Mouse (Mus musculus) midbrain, embryonic 10.5 days (tissue): ENCODE measurements around the gene Ube2q1. TPM values are rescaled to one million over a fixed set of nuclear protein-coding genes. Genes with fewer than 3 reads are reported as not detected.

ENCODE experiments used
- DNase-seq: peaks from one replicate; pipeline ENCODE4 v3.0.0-alpha.2; 2017; ENCODE audit warnings: low spot score
- H3K27ac ChIP-seq: fragments of 300-500 bp; sonication (generic); replicated peaks from 2 replicates; pipeline ENCODE4 v1.5.1; 2016; ENCODE audit warnings: mild to moderate bottlenecking
- H3K27me3 ChIP-seq: fragments of 300-500 bp; sonication (generic); 2 replicates; pipeline ENCODE4 v1.6.1; 2016; ENCODE audit warnings: low read depth, mild to moderate bottlenecking; ENCODE audit not compliant: poor library complexity, severe bottlenecking
- H3K36me3 ChIP-seq: fragments of 300-500 bp; sonication (generic); 2 replicates; pipeline ENCODE4 v1.6.1; 2016; ENCODE audit warnings: mild to moderate bottlenecking, moderate library complexity
- H3K4me1 ChIP-seq: fragments of 300-500 bp; sonication (generic); 2 replicates; pipeline ENCODE4 v1.6.1; 2016
- H3K4me3 ChIP-seq: fragments of 300-500 bp; sonication (generic); 2 replicates; pipeline ENCODE4 v1.5.1; 2016; ENCODE audit warnings: mild to moderate bottlenecking, moderate library complexity
- H3K9me3 ChIP-seq: fragments of 300-500 bp; sonication (generic); replicated peaks from 2 replicates; pipeline ENCODE4 v1.6.1; 2016; ENCODE audit warnings: mild to moderate bottlenecking
- WGBS: fragments of 180-500 bp; shearing (Covaris S2); methylation state at CpG from one replicate; pipeline ENCODE4 v1.1.7; 2016; 5-methylcytosine and 5-hydroxymethylcytosine counted together
- polyA plus RNA-seq: library from polyadenylated mRNA; unstranded; fragments of >200 nt; fragmentation: Nextera tagmentation; extraction: Ambion mirVana; gene quantifications from 2 replicates; pipeline ENCODE4 v1.2.1, GENCODE M21; 2016

Ube2q1 gene
- polyA plus RNA-seq, 1 experiment from 2014 or later, result 12.9 TPM

DNA sequence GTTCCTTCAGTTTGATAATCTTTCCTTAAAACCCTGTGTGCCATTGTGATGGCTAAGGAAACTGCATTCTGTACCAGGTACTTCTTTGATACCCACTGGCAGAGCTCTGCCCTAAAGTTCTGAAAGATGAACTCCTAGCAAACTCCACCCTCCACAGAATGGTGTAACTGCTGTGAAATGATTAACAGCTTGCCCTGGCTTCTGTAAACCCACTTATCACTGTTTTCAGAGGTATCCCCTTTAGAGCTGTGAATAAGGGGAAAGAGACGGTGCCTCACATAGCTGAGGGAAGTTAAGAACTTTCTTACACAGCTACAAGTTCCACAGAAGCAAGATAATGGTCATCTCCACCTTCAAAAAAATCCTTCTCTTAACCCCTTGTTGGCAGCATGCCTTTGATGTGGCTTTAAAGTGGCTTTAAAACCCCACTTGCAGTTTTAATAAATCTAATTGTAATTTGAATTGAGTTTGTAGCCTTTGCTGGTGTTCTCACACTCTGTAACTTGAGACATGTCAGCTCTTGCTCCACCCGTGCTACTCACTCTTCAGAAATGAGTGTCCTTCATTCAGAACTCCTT lies 2.9 kb upstream of the Ube2q1 start:
- Histone ChIP-seq H3K9me3 (no peaks in the 10 kb centered on the region), H3K27ac (no peak overlapping the region), H3K36me3 (peaks cover 5% of the 10 kb centered on the region), H3K4me1 (peaks cover 43% of the 10 kb centered on the region), H3K4me3 (no peak overlapping the region), H3K27me3 (0 out of 2 replicates have a peak, but pooled peaks cover 4% of the 10 kb centered on the region)
- 60% methylated on average over 2 of the region's 2 CpGs for WGBS
- no peak for DNase-seq

DNA sequence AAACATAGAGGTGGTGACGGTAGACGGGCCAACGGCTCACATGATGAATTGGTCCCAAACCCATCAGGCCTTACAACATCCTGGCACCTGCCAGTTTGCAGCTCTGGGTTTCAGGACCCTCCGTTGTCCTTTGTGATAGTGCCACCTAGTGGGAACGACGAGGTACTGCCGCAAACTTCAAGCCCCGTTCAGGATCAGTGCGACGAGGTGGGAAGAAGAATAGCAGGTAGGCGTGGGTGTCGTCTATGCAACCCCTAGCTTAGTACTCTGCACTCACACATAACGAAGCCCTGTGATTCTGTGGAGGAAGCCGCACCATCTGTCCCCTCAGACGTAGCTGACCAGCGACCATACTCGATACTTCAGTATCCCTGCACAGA lies 838 bp upstream of the Ube2q1 start:
- Histone ChIP-seq H3K4me1 (peaks cover 49% of the 10 kb centered on the region), H3K36me3 (peaks cover 26% of the 10 kb centered on the region), H3K27me3 (no peaks in the 10 kb centered on the region), H3K9me3 (no peaks in the 10 kb centered on the region), H3K27ac (peak overlapping the region; percentile 98), H3K4me3 (peak overlapping the region; percentile 99)
- 2% methylated on average over 17 of the region's 17 CpGs for WGBS
- DNase-seq, result peak; percentile 87

DNA sequence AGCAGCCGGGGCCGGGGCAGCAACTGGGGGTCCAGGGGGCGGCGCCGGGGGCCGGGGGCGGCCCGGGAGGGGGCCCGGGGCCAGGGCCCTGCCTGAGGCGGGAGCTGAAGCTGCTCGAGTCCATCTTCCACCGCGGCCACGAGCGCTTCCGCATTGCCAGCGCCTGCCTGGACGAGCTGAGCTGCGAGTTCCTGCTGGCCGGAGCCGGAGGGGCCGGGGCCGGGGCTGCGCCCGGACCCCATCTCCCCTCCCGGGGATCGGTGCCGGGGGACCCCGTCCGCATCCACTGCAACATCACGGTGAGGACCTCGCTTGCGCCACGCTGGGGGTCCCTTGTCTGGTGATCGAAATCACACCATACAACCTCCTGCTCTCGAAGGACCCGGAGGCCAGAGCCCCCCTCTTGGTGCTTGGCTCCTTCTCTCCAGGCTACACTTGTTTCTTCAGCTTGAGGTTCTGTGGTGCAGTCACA lies 360 bp downstream of the Ube2q1 start:
- WGBS, result under 1% methylated on average over 27 of the region's 37 CpGs
- no peaks in the 10 kb centered on the region for H3K9me3 ChIP-seq
- H3K4me1 ChIP-seq, result peaks cover 49% of the 10 kb centered on the region
- H3K27ac ChIP-seq, result peak overlapping the region; percentile 98
- peak overlapping the region; percentile 99 for H3K4me3 ChIP-seq
- DNase-seq, result no peak
- H3K36me3 ChIP-seq, result peaks cover 38% of the 10 kb centered on the region
- no peaks in the 10 kb centered on the region for H3K27me3 ChIP-seq

DNA sequence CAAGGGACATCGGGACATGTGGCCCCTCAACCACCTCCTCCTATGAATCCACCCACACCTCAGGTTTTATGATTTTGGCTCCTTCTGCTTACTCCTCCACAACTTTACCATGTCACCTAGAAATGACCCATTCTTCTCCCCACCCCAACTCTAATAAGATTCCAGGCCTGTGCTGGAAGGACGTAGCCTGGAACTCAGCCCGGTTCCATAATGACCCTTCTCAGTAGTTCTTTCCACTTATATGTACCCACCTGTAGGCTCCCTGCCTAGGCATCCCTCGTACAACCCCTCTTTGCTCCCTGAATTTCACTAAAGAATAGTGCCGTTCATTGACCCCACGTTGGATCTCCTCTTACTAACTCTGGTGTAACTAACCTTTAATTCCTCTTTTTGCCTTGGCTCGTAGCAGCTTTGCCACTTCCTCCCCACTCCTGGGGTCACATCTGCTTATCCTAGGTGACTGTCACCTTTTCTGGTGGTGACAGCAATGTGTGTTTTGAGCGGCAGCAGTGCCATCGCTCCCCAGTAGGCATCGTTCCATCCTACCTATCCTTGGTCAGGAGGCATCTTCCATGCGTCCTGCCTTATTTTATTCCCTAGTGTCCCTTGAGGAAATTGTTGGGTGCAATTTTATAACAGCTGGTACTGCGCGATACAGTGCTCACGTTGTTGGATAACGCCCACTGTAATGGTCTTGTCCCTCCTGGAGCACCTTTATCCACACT lies 982 bp downstream of the Ube2q1 start:
- DNase-seq, result no peak
- Histone ChIP-seq H3K27me3 (no peaks in the 10 kb centered on the region), H3K4me1 (peaks cover 49% of the 10 kb centered on the region), H3K9me3 (no peaks in the 10 kb centered on the region), H3K4me3 (peak overlapping the region; percentile 99), H3K36me3 (peaks cover 44% of the 10 kb centered on the region), H3K27ac (peak overlapping the region; percentile 98)
- WGBS, result 61% methylated on average over 15 of the region's 15 CpGs

DNA sequence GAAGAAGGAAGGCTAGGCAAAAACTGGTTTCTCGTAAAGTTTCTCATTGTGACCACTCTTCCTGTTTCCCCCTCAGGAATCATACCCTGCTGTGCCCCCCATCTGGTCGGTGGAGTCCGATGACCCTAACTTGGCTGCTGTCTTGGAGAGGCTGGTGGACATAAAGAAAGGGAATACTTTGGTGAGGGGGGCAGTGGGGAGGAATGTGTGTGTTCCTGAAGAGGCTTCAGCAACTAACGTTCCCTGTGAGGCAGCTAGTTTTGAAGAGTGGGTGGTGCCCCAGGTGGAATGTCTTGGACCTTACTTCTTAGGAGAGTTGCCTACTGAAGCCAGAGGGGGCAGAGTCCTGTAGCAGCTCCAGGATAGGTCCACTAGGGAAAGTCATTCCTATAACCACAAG lies 2.6 kb downstream of the Ube2q1 start:
- Histone ChIP-seq H3K27ac (no peak overlapping the region), H3K9me3 (no peaks in the 10 kb centered on the region), H3K36me3 (peaks cover 60% of the 10 kb centered on the region), H3K4me3 (no peak overlapping the region), H3K27me3 (no peaks in the 10 kb centered on the region), H3K4me1 (peaks cover 47% of the 10 kb centered on the region)
- DNase-seq, result no peak
- WGBS, result 85% methylated on average over 4 of the region's 4 CpGs

DNA sequence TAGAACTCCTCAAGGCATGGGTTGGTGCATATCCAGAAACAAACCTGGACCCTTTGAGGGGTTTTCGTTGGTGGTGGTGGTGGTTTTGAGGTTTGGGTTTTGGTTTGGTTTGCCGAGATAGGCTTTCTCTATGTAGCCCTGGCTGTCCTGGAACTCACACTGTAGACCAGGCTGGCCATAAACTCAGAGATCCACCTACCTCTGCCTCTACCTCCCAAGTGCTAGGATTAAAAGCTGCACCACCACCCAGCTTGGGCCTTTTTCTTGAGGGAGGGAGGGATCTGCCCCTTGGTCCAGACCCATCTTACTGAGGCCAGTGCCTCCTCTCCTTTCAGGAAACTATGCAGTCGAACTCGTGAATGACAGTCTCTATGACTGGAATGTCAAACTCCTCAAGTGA lies 6.7 kb downstream of the Ube2q1 start:
- peaks cover 17% of the 10 kb centered on the region for H3K4me1 ChIP-seq
- H3K27ac ChIP-seq, result no peak overlapping the region
- no peak for DNase-seq
- no peaks in the 10 kb centered on the region for H3K27me3 ChIP-seq
- H3K4me3 ChIP-seq, result no peak overlapping the region
- H3K9me3 ChIP-seq, result no peaks in the 10 kb centered on the region
- peaks cover 91% of the 10 kb centered on the region for H3K36me3 ChIP-seq
- WGBS, result 88% methylated on average over 4 of the region's 4 CpGs

DNA sequence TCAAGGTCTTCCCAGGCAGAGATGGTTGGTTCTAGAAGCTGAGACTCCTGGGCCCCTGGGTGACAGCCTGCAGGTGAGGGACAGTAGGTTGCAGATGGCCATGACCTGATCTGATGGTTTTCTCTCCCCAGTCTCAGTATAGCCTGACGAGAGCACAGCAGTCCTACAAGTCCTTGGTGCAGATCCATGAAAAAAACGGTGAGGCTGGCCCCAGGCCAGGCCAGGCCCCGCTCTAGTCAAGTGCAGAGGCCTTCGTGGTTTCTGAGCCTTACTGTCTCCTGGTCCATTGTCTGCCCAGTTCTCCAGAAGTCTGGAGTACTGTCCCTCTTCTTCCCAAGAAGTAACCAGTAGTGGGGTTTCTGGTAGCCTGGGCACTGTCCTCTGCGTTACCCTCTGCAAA lies 8.2 kb downstream of the Ube2q1 start:
- DNase-seq, result no peak
- Histone ChIP-seq H3K27ac (no peak overlapping the region), H3K4me1 (peaks cover 11% of the 10 kb centered on the region), H3K36me3 (peaks cover 76% of the 10 kb centered on the region), H3K27me3 (no peaks in the 10 kb centered on the region), H3K4me3 (no peak overlapping the region), H3K9me3 (no peaks in the 10 kb centered on the region)
- WGBS, result 88% methylated on average over 5 of the region's 5 CpGs

DNA sequence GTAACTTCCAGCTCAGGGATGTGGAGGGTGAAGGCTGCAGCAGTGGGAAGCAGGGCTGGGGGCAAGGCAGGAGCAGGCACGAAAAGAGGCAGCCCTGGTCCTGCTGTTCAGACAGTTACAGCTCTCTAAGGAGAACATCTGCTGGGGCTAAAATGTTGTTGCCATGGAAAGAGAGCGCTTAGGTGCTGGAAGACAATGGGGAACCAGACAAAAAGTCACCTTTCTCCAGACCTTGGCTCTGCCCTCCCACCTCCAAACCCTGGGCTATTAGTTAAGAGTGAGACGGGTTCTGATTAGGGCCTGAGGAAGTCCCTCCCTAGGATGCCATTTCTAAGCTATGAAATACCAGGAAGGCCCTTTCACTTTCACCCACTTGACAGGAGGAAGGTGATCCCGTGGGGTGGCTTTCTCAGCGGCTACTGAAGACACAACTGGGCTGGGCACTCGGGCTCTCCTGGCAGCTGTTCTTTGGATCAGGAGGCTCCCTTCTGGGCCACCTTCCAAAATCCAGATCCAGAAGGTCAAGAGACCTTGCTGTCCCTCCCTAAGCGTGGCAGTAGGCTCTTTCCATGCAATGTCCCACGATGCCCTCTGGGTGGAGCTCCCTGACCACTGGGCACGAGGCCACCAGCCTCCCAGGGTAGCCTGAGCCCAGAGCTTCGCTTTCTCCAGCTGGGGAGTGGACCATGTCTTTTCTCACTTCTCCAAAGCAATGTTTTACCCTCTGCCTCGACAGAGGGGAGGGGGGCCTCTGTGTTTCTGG lies 11.8 kb downstream of the Ube2q1 start:
- DNase-seq, result peak; percentile 53
- no peak overlapping the region for H3K27ac ChIP-seq
- peaks cover 11% of the 10 kb centered on the region for H3K4me1 ChIP-seq
- H3K36me3 ChIP-seq, result peaks cover 40% of the 10 kb centered on the region
- H3K9me3 ChIP-seq, result no peaks in the 10 kb centered on the region
- no peaks in the 10 kb centered on the region for H3K27me3 ChIP-seq
- no peak overlapping the region for H3K4me3 ChIP-seq
- WGBS, result 30% methylated on average over 11 of the region's 11 CpGs

DNA sequence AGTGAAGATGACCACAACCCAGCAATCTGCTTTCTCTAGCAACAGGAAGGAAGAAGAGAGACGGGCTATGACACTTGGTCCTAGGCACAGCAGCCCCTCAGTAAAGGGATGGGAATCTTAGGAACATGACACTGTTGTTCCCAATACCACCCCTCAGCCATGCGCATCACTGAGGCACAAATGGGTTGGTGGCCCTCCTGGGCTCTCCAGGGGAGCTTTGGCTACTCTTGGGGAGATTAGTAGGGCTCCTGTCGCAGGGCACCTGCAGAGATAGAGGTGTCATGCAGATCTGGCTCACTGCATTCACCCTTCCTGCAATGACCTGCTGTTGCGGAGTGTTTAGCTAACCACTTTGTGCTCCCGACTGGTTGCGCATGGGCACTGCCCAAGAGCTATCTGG lies 12.9 kb downstream of the Ube2q1 start:
- peaks cover 11% of the 10 kb centered on the region for H3K4me1 ChIP-seq
- H3K27me3 ChIP-seq, result no peaks in the 10 kb centered on the region
- H3K9me3 ChIP-seq, result no peaks in the 10 kb centered on the region
- 82% methylated on average over 6 of the region's 6 CpGs for WGBS
- no peak overlapping the region for H3K27ac ChIP-seq
- no peak overlapping the region for H3K4me3 ChIP-seq
- H3K36me3 ChIP-seq, result peaks cover 29% of the 10 kb centered on the region
- no peak for DNase-seq

DNA sequence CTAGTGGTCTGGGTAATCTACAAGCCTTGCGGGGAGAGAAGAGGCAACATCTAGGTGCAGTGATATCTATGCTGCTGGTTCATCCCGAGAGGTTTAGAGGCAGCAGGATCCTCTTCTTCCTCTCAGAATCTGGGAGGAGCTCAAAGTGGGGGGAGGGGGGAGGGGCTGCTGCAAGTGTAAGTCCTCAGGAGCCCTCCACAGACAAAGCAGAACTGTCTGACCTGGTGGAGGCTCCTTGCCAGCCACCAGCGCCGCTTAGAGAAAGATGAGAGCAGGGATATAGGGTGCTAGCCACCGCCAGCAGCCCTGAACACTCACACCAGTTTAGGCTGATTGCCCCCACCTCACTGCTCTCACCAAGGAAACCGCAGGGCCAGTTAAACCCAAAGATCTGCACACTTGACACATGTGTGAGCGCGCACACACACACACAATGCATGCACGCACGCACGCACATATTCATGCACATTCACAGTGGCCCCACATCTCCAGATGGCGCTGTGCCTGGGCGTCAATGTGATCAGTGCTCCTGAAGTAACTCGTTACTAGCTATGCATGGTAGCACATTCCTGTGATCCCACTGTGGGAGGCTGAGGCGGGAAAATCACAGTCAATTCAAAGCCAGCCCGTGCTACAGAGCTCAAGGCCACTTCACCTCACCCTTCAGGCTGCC lies 15.4 kb downstream of the Ube2q1 start:
- H3K27ac ChIP-seq, result no peak overlapping the region
- DNase-seq, result no peak

DNA sequence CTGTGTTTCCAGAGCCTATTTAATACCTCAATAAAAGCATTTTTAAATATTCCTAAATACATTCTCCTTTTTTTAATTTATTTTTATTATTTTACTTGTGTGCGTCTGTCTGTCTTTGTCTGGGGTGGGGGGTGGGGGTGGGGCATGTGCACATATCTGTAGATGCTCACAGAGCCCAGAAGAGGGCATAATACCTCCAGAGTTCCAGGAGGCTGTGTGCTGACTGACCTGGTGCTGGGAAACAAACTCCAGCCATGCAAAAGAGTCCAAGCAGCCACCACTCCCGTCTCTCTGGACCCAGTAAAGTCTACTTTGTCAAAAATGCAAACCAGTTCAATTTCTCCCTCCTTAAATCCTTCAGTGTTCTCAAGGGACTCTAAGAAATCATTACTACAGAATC lies 21.2 kb downstream of the Ube2q1 start:
- 64% methylated on average over 2 of the region's 2 CpGs for WGBS
- Histone ChIP-seq H3K4me1 (peaks cover 6% of the 10 kb centered on the region), H3K9me3 (no peaks in the 10 kb centered on the region), H3K27me3 (peaks cover 7% of the 10 kb centered on the region; the same call in 1 of the 2 replicates), H3K36me3 (no peaks in the 10 kb centered on the region), H3K4me3 (no peak overlapping the region), H3K27ac (no peak overlapping the region)
- no peak for DNase-seq

More for the DNA sequence above, 15.4 kb downstream of the Ube2q1 start:
- Histone ChIP-seq H3K9me3 (no peaks in the 10 kb centered on the region), H3K36me3 (peaks cover 4% of the 10 kb centered on the region; the same call in 1 of the 2 replicates), H3K4me3 (no peak overlapping the region), H3K27me3 (no peaks in the 10 kb centered on the region), H3K4me1 (peaks cover 11% of the 10 kb centered on the region)
- 82% methylated on average over 16 of the region's 16 CpGs for WGBS

DNA sequence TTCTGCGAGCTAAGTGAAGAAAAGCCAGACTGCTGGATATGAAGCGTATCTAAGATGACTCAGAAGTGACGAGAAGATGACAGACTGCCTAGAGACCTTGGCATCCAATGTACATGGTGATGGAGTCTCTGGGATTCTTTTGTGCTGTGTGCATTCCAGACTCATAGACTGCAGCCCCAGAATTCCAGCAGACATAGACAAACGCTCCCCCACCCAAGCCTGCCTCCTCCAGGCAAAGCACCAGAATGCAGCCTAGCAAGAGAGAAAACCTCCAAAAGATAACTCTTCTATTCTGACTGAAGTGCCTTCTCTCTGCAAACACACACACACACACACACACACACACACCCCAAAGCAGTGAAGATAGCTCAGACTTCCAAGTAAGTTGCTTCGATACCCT lies 22.3 kb downstream of the Ube2q1 start:
- no peak for DNase-seq
- no peaks in the 10 kb centered on the region for H3K9me3 ChIP-seq
- no peak overlapping the region for H3K4me3 ChIP-seq
- WGBS, result 85% methylated on average over 5 of the region's 5 CpGs
- H3K4me1 ChIP-seq, result peaks cover 10% of the 10 kb centered on the region
- peaks cover 8% of the 10 kb centered on the region; the same call in 1 of the 2 replicates for H3K27me3 ChIP-seq
- no peak overlapping the region for H3K27ac ChIP-seq
- H3K36me3 ChIP-seq, result no peaks in the 10 kb centered on the region
